Mouse (Mus musculus) thymus, adult 18-20 months (tissue): ENCODE measurements around the gene Mtcl1.

ENCODE experiments used
- DNase-seq, 2 experiments: peaks; one replicate each; pipeline ENCODE4 v3.0.0; 2022; ENCODE audit warnings: mixed read lengths in 2 of 2

Gene Mtcl1

DNA sequence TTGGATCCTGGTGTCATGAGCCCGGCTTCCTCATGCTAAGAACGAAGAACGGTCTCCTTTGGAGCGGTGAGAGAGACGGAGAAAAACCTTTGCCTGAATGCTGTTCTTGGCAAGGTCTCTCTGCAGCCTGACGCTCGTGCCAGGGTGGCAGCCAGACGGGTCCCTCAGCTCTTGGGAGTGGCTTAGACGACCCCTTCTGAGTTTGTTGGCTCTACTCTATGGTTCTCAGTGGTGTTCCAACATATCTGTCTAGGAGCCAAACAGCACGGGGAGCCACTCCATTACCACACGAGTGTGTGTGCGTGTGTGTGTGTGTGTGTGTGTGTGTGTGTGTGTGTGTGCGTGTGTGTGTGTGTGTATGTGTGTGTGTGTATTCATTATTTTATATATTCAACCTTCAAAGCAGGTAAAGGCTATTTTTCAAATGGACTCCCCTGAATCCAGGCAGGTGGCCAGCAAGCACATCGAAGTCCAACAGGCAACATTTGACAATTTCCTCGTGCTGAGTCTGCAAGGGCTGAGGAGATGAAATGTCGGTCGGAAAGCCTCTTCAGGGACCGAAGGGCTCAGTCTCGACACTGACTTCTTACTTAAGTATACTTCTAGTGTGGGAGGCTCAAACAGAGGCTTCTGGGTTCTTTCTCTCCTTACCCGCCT is 128.7 kb downstream of the Mtcl1 start:
- DNase-seq, result no peak

- no peak for DNase-seq
Observed at GRCm38 (mm10) chr17:66318031-66318430, 131.5 kb downstream of the Mtcl1 start.

DNA sequence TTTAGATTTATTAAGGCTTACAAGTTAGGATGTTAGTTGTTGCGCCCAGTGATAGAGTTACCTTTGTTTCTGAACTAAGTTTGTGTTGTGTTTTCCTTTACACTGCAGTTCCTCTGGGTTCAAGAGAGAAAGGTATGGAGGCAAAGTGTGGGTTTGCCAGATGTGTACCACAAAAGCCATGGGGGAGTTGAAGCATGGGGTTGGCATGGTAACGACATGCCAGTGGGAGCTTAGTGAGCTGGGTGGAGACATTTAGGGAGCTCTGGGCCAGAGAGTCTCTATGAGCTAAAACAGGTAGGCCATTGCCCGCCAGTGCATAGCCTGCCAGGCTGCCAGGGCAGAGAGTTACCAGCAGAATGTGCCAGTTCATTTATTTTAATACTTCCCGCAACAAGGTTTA is 132.0 kb downstream of the Mtcl1 start:
- no peak for DNase-seq

DNA sequence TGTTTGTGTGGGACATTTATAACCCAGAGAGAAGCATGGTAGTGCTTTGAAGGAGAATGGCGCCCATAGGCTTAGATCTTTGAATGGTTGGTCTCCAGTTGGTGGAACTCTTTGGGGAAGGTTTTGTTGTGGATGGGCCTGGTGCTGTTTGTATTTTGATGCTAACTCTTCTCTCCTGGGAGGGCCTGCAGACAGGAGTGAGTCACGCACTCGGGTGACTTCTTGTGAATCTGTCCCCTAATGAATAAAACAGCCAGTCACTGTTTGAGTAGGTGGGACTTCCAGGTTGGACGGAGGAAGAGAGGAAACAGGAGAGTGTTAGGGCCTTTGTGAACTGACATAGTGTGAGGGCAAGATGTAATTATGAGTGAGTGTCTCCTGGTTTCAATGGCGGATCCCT is 132.4 kb downstream of the Mtcl1 start:
- DNase-seq, result no peak

DNA sequence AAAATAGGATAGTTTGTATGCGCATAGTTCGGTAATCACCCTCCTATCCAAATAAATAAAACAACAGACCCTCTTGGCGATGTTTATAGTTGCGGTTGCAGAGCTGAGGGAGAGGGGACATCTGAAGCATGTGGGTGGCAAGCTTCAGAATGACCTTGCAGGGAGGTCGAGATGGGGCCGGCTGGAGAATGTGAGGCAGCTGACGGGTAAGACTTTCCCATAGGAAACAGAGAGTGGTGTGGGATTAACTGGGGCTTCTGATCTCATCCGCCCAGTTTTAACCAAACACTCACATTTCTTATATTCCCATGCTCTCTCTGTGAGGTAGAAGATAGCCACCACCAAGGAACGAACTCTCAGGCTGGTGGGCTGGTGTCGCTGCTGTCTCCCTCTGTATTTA is 134.1 kb downstream of the Mtcl1 start:
- DNase-seq, result no peak

DNA sequence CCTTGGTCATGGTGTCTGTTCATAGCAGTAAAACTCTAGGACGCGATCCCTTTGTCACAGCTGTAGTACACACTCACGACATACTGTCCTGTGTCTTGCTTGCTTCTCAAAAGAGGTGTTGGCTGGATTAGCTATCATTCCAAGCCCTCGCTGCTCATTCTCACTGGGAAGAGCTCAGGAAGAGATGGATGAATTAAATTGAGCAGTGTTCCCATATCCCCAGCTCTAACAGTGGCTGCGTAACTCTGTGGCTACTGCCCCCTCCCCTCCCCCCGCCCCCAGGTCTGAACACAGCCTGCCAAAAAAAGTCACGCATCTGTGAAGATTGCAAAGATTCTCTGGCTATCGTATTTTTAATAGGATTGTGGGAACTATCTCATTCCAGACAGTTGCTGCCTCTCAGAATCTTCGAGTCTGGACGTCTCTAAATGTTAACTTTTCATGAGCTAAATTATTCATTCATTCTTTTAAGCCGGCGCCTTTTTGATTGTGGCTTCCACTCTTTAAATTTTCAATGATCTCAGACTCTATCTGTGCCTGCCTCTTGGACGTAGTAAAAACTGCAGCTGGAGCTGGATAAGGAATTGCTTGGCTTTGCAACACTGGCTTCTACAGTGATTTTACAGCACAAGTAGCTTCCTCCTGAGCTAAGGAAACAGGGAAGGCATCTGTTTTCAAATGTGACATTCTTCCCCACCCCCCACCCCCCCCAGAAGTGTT is 134.8 kb downstream of the Mtcl1 start:
- DNase-seq, result no peak

DNA sequence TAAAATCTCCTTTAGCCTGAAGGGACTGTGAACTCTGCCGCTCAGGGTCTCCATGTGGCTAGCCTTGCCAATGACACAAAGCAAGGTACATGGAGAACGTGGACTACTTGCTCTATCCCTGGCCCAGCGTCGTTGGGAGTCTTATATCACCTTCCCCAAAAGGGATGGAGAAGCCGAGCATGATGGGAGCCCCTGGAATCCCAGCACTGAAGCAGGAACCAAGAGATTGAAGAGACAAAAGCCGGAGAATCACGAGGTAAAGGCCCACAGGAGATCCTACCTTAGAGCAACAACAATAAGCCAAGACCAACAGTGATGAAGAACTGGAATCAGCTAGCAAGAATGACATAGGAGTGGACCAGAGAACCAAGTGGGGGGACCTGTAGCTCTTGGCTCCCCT is 147.6 kb downstream of the Mtcl1 start:
- no peak for DNase-seq

DNA sequence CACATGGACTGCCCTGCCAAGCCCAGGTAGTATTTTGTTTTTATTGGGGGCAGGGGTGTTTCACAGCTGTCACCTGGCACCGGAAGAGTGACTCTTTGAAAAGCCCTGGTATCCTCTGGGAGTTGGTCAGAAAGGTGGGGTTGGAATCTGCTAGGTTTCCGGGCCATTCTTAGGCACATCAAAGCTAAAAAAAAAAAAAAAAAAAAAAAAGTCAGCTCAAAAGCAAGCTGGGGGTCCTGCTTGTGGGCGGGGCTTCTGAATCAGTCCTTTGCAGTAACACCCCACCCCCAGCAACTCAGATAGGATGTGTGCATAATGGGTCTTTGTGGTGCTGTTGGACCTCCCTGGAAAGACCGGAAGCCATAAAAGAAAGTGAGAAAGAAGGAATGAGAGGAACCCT is 148.3 kb downstream of the Mtcl1 start:
- DNase-seq, result no peak

DNA sequence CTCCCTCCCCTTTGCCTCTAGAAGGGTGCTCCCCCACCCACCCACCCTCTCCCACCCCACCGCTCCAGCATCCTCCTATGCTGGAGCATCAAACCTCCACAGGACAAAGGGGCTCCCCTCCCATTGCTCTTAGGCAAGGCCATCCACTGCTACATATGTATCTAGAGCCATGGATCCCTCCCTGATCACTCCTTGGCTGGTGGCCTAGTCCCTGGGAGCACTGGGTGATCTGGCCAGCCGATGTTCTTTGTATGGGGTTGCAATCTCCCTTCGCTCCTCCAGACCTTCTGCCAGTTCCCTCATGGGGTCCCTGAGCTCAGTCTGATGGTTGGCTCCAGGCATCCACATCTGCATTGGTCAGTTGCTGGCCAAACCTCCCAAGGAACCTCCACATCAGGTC is 151.8 kb downstream of the Mtcl1 start:
- DNase-seq, result no peak

DNA sequence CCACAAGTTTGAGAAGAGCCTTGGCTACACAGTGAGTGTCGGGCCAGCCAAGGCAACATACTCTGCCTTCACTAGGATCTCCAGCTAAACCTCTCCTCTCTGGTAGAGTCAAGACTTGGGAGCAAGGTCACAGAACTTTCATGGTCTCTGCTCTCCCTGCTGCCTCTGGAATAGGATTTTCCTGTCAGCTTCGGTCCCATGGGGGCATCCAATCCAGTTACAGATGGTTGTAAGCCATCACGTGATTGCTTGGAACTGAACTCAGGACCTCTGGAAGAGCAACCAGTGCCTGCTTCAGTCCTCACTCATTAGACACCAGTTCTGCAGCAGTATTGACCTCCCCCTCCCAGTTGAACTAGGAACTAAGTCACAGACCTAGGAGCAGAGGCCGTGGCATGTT is 156.0 kb downstream of the Mtcl1 start:
- no peak for DNase-seq

DNA sequence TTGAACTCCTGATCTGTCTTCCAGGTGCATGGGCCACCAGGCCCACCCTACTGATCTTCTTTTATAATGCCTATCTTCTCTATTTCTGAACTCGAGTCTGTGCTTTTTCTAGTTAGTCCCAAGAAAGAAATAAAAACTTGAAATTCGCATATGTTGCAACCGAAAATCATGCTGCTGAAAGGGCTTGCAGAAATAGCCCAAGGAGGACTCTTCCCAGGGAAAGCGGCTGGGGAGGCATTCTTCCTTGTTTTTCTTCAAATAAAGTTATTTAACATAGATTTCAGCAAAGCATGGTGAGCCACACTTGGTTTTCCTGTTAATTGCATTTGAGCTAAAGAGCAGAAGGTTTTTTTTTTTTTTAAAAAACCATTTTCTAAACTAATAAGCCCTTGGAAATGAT is 159.7 kb downstream of the Mtcl1 start:
- DNase-seq, result no peak
